Mouse (Mus musculus): ENCODE data around the gene Bicc1. TPM values are rescaled to one million over a fixed set of nuclear protein-coding genes. Genes with fewer than 3 reads are reported as not detected.

Bicc1 gene
- polyA plus RNA-seq, 1 experiment, result 3.1 TPM

DNA sequence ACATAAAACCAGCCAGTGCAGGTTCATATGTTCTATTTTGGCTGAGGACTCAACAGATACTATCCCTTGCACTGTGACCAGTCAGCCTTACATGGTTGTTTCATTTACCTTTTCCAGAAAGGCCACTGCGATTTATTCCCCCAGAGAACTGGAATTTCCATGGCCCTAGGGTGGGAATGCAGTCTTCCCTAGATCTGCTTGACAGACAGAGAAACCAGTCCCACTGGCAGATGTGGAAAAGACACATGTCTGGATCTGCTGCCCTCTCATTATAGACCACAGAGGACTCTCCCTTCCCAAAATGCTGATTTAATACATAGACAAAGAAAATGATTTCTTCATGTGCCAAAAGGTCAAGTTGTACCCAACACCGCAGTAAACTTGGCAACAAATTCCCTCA lies 156.6 kb downstream of the Bicc1 start:
- no peaks in the 10 kb centered on the region for H3K27me3 ChIP-seq (ENCODE audit: control insufficient read depth, insufficient read depth, low read length)
- TF ChIP-seq CTCF (IDR thresholded peaks at IDR 0.05; ENCODE audit: extremely low read depth, insufficient read length, insufficient replicate concordance, low read depth, low read length), result no peak
- no peak for TF ChIP-seq POLR2A (IDR thresholded peaks at IDR 0.05; ENCODE audit: low read depth, low read length)
- no peak overlapping the region for H3K27ac ChIP-seq (ENCODE audit: insufficient read depth, low read depth, low read length)
- no peaks in the 10 kb centered on the region for H3K36me3 ChIP-seq (ENCODE audit: control insufficient read depth, insufficient read depth, low read length)
- H3K4me3 ChIP-seq (ENCODE audit: low read depth, low read length), result no peak overlapping the region
- WGBS, result 85% methylated on average over 2 of the region's 2 CpGs
- H3K4me1 ChIP-seq (ENCODE audit: control insufficient read depth, insufficient read depth, insufficient read length, low read length), result no peaks in the 10 kb centered on the region

DNA sequence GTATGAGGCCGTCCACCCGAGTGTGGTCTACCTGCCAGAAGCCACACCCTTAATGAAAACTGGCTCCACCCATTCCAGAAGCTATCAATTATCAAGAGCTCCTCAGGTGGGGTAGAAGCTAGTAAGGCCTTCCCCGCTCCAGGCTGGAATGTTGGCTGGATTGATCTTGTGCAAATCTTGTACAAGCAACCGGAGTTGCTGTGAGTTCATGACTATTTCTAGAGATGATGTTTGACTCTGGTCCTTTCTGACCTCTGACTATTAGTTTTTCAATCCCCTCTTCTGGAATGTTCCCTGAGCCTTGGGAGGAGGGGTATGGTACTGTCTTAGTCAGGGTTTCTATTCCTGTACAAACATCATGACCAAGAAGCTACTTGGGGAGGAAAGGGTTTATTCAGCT lies 157.3 kb downstream of the Bicc1 start:
- 83% methylated on average over 4 of the region's 4 CpGs for WGBS
- Histone ChIP-seq H3K27ac (ENCODE audit: insufficient read depth, low read depth, low read length) (no peak overlapping the region), H3K4me1 (ENCODE audit: control insufficient read depth, insufficient read depth, insufficient read length, low read length) (no peaks in the 10 kb centered on the region), H3K4me3 (ENCODE audit: low read depth, low read length) (no peak overlapping the region), H3K36me3 (ENCODE audit: control insufficient read depth, insufficient read depth, low read length) (no peaks in the 10 kb centered on the region), H3K27me3 (ENCODE audit: control insufficient read depth, insufficient read depth, low read length) (no peaks in the 10 kb centered on the region)
- TF ChIP-seq CTCF (IDR thresholded peaks at IDR 0.05; ENCODE audit: extremely low read depth, insufficient read length, insufficient replicate concordance, low read depth, low read length), result no peak
- no peak for TF ChIP-seq POLR2A (IDR thresholded peaks at IDR 0.05; ENCODE audit: low read depth, low read length)

DNA sequence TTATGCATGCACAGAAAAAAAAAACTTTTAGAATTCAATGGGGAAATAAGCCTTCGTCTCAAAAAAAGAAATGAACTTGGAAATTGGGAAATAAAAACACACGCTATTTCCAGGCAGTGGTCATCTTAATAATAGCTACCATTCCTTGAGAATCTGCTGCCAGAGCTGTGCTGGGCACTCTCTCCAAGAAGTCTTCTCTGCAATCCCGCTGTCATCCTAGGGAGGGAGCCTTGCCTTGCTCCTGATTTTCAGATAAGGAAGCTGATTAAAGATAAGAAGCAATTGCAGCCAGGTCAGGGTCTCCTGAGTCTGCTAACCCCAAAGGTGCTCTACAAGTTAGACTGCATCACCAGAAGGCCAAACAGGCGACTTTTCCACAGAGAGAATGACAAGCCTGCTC lies 161.4 kb downstream of the Bicc1 start:
- no peak overlapping the region for H3K27ac ChIP-seq (ENCODE audit: insufficient read depth, low read depth, low read length)
- no peaks in the 10 kb centered on the region for H3K4me1 ChIP-seq (ENCODE audit: control insufficient read depth, insufficient read depth, insufficient read length, low read length)
- TF ChIP-seq POLR2A (IDR thresholded peaks at IDR 0.05; ENCODE audit: low read depth, low read length) (no peak), CTCF (IDR thresholded peaks at IDR 0.05; ENCODE audit: extremely low read depth, insufficient read length, insufficient replicate concordance, low read depth, low read length) (no peak)
- 49% methylated on average over 4 of the region's 4 CpGs for WGBS
- no peaks in the 10 kb centered on the region for H3K27me3 ChIP-seq (ENCODE audit: control insufficient read depth, insufficient read depth, low read length)
- no peak overlapping the region for H3K4me3 ChIP-seq (ENCODE audit: low read depth, low read length)
- no peaks in the 10 kb centered on the region for H3K36me3 ChIP-seq (ENCODE audit: control insufficient read depth, insufficient read depth, low read length)

DNA sequence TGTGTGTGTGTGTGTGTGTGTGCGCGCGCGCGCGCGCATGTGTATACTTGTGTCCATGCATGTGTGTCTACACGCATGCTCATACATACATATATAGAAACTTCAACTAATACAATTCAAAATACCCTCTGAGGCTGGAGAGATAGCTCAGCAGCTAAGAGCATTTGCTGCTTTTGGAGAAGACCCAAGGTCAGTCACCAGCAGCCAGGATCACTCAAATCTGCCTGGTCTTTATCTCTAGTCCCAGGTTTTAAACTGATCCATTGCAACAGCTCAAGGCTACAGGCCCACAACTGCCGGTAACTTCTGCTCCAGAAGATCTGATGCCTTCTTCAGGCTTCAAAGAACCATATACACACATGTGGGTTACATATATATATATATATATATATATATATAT lies 163.4 kb downstream of the Bicc1 start:
- H3K27ac ChIP-seq (ENCODE audit: insufficient read depth, low read depth, low read length), result no peak overlapping the region
- H3K4me1 ChIP-seq (ENCODE audit: control insufficient read depth, insufficient read depth, insufficient read length, low read length), result no peaks in the 10 kb centered on the region
- no peaks in the 10 kb centered on the region for H3K27me3 ChIP-seq (ENCODE audit: control insufficient read depth, insufficient read depth, low read length)
- no peak overlapping the region for H3K4me3 ChIP-seq (ENCODE audit: low read depth, low read length)
- TF ChIP-seq CTCF (IDR thresholded peaks at IDR 0.05; ENCODE audit: extremely low read depth, insufficient read length, insufficient replicate concordance, low read depth, low read length) (no peak), POLR2A (IDR thresholded peaks at IDR 0.05; ENCODE audit: low read depth, low read length) (no peak)
- no peaks in the 10 kb centered on the region for H3K36me3 ChIP-seq (ENCODE audit: control insufficient read depth, insufficient read depth, low read length)
- 96% methylated on average over 9 of the region's 9 CpGs for WGBS

DNA sequence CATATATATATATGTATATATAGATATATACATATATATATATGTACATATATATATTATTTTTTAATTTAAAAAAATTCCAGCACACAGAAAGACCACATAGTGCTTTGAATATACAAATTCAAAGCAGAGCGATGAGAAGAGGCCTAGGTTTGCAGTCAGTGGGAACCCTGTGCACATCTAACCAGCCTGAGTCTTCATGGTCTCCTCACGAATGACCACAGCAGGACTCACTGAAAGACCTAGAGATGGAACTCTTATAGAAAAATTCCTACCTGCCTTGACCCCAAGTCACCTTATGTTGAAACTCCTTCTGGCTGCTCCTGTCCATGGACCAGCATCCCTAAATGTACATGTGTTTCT lies 165.4 kb downstream of the Bicc1 start:
- Histone ChIP-seq H3K27ac (ENCODE audit: insufficient read depth, low read depth, low read length) (no peak overlapping the region), H3K4me1 (ENCODE audit: control insufficient read depth, insufficient read depth, insufficient read length, low read length) (no peaks in the 10 kb centered on the region), H3K27me3 (ENCODE audit: control insufficient read depth, insufficient read depth, low read length) (no peaks in the 10 kb centered on the region), H3K4me3 (ENCODE audit: low read depth, low read length) (no peak overlapping the region), H3K36me3 (ENCODE audit: control insufficient read depth, insufficient read depth, low read length) (no peaks in the 10 kb centered on the region)
- WGBS, result 95% methylated on average over 2 of the region's 2 CpGs
- no peak for TF ChIP-seq POLR2A (IDR thresholded peaks at IDR 0.05; ENCODE audit: low read depth, low read length)
- TF ChIP-seq CTCF (IDR thresholded peaks at IDR 0.05; ENCODE audit: extremely low read depth, insufficient read length, insufficient replicate concordance, low read depth, low read length), result no peak

DNA sequence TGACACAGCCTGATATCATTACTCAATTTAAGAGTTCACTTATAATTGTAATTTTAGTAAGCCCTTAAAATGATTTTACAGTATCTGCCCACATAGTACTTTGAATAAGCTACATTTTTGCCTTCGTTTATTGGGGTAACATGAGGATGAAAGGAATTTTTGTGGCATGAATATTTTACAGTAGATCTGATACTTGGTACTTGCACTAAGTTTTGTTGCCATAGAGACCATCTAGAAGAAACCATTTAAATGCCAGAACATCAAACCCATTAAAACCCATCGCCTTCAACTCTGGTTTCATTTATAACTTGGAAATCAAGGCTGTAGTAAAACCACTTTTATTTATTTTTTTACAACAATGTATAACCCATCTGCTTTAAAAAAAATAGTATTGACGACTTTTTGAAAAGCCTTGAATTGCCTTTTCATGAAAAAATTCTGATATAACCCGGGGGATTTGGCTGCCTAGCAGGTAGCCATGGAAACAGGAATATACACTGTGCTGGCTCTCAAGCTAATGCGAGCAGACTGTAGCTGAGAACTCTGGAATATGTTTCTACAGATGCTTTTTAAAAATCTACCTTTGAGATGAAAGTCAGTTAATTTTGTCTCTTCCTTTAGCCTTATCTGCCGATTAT lies 165.9 kb downstream of the Bicc1 start:
- TF ChIP-seq POLR2A (IDR thresholded peaks at IDR 0.05; ENCODE audit: low read depth, low read length) (no peak), CTCF (IDR thresholded peaks at IDR 0.05; ENCODE audit: extremely low read depth, insufficient read length, insufficient replicate concordance, low read depth, low read length) (no peak)
- WGBS, result 74% methylated on average over 6 of the region's 6 CpGs
- no peak overlapping the region for H3K4me3 ChIP-seq (ENCODE audit: low read depth, low read length)

DNA sequence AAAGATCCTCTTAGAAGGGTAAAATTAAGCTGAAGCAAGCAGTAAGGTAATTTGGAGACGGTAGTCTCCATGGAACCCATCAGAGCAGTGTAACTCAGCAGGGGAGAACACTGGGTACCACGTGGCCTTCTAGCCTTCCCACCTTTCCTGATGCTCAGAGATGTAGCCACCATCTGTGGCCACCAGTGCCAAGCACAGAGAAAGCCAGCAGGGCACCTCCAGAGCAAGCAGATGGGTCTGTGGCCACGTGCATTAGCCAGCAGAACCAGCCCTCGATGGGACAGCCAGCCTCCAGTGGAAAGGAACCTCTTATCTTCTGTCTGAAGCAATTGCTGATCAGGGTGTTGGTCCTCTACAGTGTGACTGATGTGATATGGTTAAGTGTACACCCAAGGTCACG lies 172.1 kb downstream of the Bicc1 start:
- H3K4me1 ChIP-seq (ENCODE audit: control insufficient read depth, insufficient read depth, insufficient read length, low read length), result no peaks in the 10 kb centered on the region
- no peak overlapping the region for H3K4me3 ChIP-seq (ENCODE audit: low read depth, low read length)
- H3K27me3 ChIP-seq (ENCODE audit: control insufficient read depth, insufficient read depth, low read length), result no peaks in the 10 kb centered on the region
- no peak overlapping the region for H3K27ac ChIP-seq (ENCODE audit: insufficient read depth, low read depth, low read length)
- H3K36me3 ChIP-seq (ENCODE audit: control insufficient read depth, insufficient read depth, low read length), result no peaks in the 10 kb centered on the region
- no peak for TF ChIP-seq POLR2A (IDR thresholded peaks at IDR 0.05; ENCODE audit: low read depth, low read length)
- WGBS, result 55% methylated on average over 5 of the region's 5 CpGs

More for the DNA sequence above, 165.9 kb downstream of the Bicc1 start:
- Histone ChIP-seq H3K36me3 (ENCODE audit: control insufficient read depth, insufficient read depth, low read length) (no peaks in the 10 kb centered on the region), H3K27ac (ENCODE audit: insufficient read depth, low read depth, low read length) (no peak overlapping the region), H3K4me1 (ENCODE audit: control insufficient read depth, insufficient read depth, insufficient read length, low read length) (no peaks in the 10 kb centered on the region), H3K27me3 (ENCODE audit: control insufficient read depth, insufficient read depth, low read length) (no peaks in the 10 kb centered on the region)
